Mouse (Mus musculus): ENCODE data around the gene Rrm2.
"Not testable (repeated sequence)": the region's sequence is repeated elsewhere in the genome, so short reads cannot be mapped to it uniquely, and the experiment has no call there.

- TF ChIP-seq CTCF, POLR2A (IDR thresholded peaks at IDR 0.05; ENCODE audit: insufficient read depth, low read depth, low read length): not testable (repeated sequence)
Measured at GRCm38 (mm10) chr12:24741535-24741934, 33.5 kb downstream of the Rrm2 start.
